Mouse (Mus musculus): Measurements from ENCODE around the gene Man1b1.
A peak's percentile ranks its signal among the peaks of the same experiment; 100 is the strongest.

The Man1b1 gene

GRCm38 (mm10) chr2:25332286-25333160, at the start of gene Man1b1:
Man1b1 (plus strand) TSS chr2:25332338.
- peak; percentile 99 for DNase-seq (ENCODE audit: low read depth, low spot score)

GRCm38 (mm10) chr2:25285551-25285950, 46.6 kb upstream of the Man1b1 start:
- no peak for DNase-seq (ENCODE audit: low read depth, low spot score)

- DNase-seq (ENCODE audit: low read depth, low spot score) = no peak
These were observed 45.8 kb upstream of the Man1b1 start for GRCm38 (mm10) chr2:25286314-25286713.

GRCm38 (mm10) chr2:25286837-25287636, 45.1 kb upstream of the Man1b1 start:
- DNase-seq (ENCODE audit: low read depth, low spot score) = no peak

GRCm38 (mm10) chr2:25287927-25288649, 44.0 kb upstream of the Man1b1 start, which contains the start of gene Tmem210:
Tmem210 (plus strand) TSS chr2:25288145.
- DNase-seq (ENCODE audit: low read depth, low spot score) = no peak

GRCm38 (mm10) chr2:25288734-25289345, 43.3 kb upstream of the Man1b1 start:
- DNase-seq (ENCODE audit: low read depth, low spot score) = no peak

GRCm38 (mm10) chr2:25289651-25290050, 42.5 kb upstream of the Man1b1 start, which contains the start of gene Lrrc26:
Lrrc26 (plus strand) TSS chr2:25289915.
- no peak for DNase-seq (ENCODE audit: low read depth, low spot score)

- DNase-seq (ENCODE audit: low read depth, low spot score) = no peak
These were observed 41.9 kb upstream of the Man1b1 start for GRCm38 (mm10) chr2:25290101-25290815.

GRCm38 (mm10) chr2:25290816-25291130, 41.4 kb upstream of the Man1b1 start:
- DNase-seq (ENCODE audit: low read depth, low spot score) = no peak

- no peak for DNase-seq (ENCODE audit: low read depth, low spot score)
These were observed 40.7 kb upstream of the Man1b1 start for GRCm38 (mm10) chr2:25291184-25292053.

- no peak for DNase-seq (ENCODE audit: low read depth, low spot score)
These were observed 40.0 kb upstream of the Man1b1 start for GRCm38 (mm10) chr2:25292054-25292544.

GRCm38 (mm10) chr2:25292856-25293255, 39.3 kb upstream of the Man1b1 start:
- peak; percentile 68 for DNase-seq (ENCODE audit: low read depth, low spot score)

- no peak for DNase-seq (ENCODE audit: low read depth, low spot score)
These were observed 38.4 kb upstream of the Man1b1 start for GRCm38 (mm10) chr2:25293706-25294105.

GRCm38 (mm10) chr2:25297093-25297492, 35.0 kb upstream of the Man1b1 start:
- no peak for DNase-seq (ENCODE audit: low read depth, low spot score)

- DNase-seq (ENCODE audit: low read depth, low spot score) = no peak
These were observed 34.1 kb upstream of the Man1b1 start for GRCm38 (mm10) chr2:25298046-25298445.

GRCm38 (mm10) chr2:25303452-25303851, 28.7 kb upstream of the Man1b1 start:
- no peak for DNase-seq (ENCODE audit: low read depth, low spot score)

- DNase-seq (ENCODE audit: low read depth, low spot score) = no peak
These were observed 28.0 kb upstream of the Man1b1 start for GRCm38 (mm10) chr2:25303931-25304656.

- DNase-seq (ENCODE audit: low read depth, low spot score) = no peak
These were observed 27.2 kb upstream of the Man1b1 start for GRCm38 (mm10) chr2:25304657-25305541.

Measured in retina, postnatal 7 days (tissue).